Mouse (Mus musculus): Measurements from ENCODE around the gene Zfp423. TPM values are rescaled to one million over a fixed set of nuclear protein-coding genes. Genes with fewer than 3 reads are reported as not detected.

The Zfp423 gene
- polyA plus RNA-seq, 1 experiment from 2014 or later = 36.6 TPM

DNA sequence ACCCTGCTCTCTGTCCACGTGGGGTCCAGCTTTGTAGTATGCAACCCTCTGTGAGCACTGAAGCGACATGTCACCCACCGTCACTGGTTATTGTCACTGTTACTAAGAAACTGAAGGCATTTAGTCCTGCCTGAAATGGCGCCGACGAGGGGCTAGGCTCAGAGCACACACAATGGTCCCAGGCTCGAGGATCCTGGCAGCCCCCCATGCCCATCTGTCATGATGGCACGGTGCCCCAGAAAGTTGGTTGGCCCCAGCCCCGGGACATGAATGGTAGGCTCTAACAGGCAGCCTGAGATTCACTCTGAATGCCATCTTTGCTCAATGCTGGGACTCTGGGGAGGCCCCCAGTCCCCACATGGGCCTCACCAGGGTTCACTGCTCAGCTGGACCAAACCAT lies 284.0 kb downstream of the Zfp423 start:
- 61% methylated on average over 9 of the region's 9 CpGs for WGBS
- H3K4me3 ChIP-seq (replicated peaks) = no peak overlapping the region
- H3K9me3 ChIP-seq = peaks cover 3% of the 10 kb centered on the region; the same call in 1 of the 2 replicates
- H3K27me3 ChIP-seq = no peaks in the 10 kb centered on the region
- H3K36me3 ChIP-seq (replicated peaks) = peaks cover 13% of the 10 kb centered on the region
- no peak overlapping the region for H3K9ac ChIP-seq
- H3K4me2 ChIP-seq = no peak overlapping the region
- H3K27ac ChIP-seq = peak overlapping the region; percentile 57
- peak; percentile 56; the same call in 1 of the 2 replicates for ATAC-seq (ENCODE audit: low FRiP score)
- H3K4me1 ChIP-seq = peaks cover 16% of the 10 kb centered on the region

- no peak for ATAC-seq (ENCODE audit: low FRiP score)
- Histone ChIP-seq H3K27me3 (no peaks in the 10 kb centered on the region), H3K4me2 (no peak overlapping the region), H3K27ac (no peak overlapping the region), H3K9me3 (peaks cover 3% of the 10 kb centered on the region; the same call in 1 of the 2 replicates), H3K9ac (no peak overlapping the region), H3K36me3 (replicated peaks) (peaks cover 8% of the 10 kb centered on the region), H3K4me1 (peaks cover 8% of the 10 kb centered on the region), H3K4me3 (replicated peaks) (no peak overlapping the region)
- 78% methylated on average over 7 of the region's 7 CpGs for WGBS
Observed at GRCm38 (mm10) chr8:87674157-87674556, 285.2 kb downstream of the Zfp423 start.

- Histone ChIP-seq H3K4me3 (replicated peaks) (no peak overlapping the region), H3K9ac (no peak overlapping the region), H3K4me2 (no peak overlapping the region), H3K27ac (peak overlapping the region; percentile 42; the same call in 1 of the 2 replicates), H3K27me3 (no peaks in the 10 kb centered on the region), H3K9me3 (no peaks in the 10 kb centered on the region), H3K36me3 (replicated peaks) (no peaks in the 10 kb centered on the region; the same call in none of the 2 replicates), H3K4me1 (peaks cover 26% of the 10 kb centered on the region)
- no peak for ATAC-seq (ENCODE audit: low FRiP score)
- 84% methylated on average over 2 of the region's 2 CpGs for WGBS
Observed at GRCm38 (mm10) chr8:87672214-87672613, 287.2 kb downstream of the Zfp423 start.

DNA sequence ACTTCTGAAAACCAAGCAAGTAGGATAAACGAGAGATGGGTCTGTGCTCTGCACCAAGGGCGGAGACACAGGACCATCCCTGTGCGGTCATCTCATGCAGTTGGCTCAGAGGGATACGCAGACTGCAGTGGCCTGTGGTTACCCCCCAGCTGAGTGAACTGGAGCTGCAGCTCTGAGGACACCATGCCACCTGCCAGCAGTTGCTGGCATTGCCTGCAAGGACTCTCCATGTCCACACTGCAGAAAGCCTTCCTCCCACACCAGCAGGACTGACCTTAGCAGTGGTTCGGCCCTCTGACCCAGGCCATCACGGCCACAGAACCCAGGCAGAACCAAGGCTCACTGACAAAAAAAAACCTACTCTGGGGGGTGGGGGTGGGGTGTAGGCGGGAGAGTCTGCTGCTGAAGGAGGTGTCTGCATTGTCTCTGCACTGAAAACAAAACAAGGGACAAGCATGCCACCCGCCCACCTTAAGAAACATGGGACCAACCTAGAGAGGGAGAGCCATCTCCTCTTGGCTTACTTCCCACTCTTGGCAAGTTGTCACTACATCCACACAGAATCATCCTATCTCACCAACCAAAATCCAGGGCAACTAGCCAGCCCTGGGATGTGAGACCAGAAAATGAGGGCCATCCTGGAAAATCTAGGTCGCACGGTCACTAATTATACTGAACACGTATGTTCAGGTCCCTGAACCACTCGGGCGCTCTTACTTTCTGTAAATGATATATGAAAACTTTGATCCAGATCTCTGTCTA lies 288.0 kb downstream of the Zfp423 start:
- WGBS = 82% methylated on average over 13 of the region's 13 CpGs

DNA sequence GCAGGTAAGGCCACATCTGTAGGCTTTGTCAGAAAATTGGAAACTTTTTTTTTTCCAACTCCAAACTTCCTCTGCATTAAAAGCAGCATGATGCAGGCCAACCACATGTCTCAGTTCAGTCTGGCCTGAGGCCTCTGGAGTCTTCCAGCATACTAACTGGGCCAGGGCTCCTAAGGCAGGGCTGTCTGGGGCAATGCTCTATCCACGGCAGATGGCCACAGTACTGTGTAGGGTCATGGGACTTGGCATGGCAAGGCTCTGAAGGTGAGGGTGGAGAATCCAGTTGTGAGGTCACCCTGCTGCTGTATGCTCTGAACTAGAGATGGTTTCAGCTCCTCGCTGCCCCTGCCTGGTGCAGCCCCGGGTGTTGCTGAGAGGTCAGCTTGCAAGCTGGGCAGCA lies 289.2 kb downstream of the Zfp423 start:
- Histone ChIP-seq H3K4me2 (no peak overlapping the region), H3K4me1 (peaks cover 24% of the 10 kb centered on the region), H3K36me3 (replicated peaks) (peaks cover 5% of the 10 kb centered on the region), H3K9me3 (no peaks in the 10 kb centered on the region), H3K4me3 (replicated peaks) (no peak overlapping the region), H3K27ac (no peak overlapping the region), H3K27me3 (0 out of 2 replicates have a peak, but pooled peaks cover 3% of the 10 kb centered on the region), H3K9ac (no peak overlapping the region)
- WGBS = 92% methylated on average over 3 of the region's 3 CpGs
- ATAC-seq (ENCODE audit: low FRiP score) = no peak

More for the DNA sequence above, 288.0 kb downstream of the Zfp423 start:
- no peak overlapping the region; the same call in 1 of the 2 replicates for H3K27ac ChIP-seq
- no peaks in the 10 kb centered on the region for H3K27me3 ChIP-seq
- H3K9me3 ChIP-seq = no peaks in the 10 kb centered on the region
- peaks cover 28% of the 10 kb centered on the region for H3K4me1 ChIP-seq
- no peak overlapping the region for H3K4me2 ChIP-seq
- H3K4me3 ChIP-seq (replicated peaks) = no peak overlapping the region
- no peak overlapping the region for H3K9ac ChIP-seq
- ATAC-seq (ENCODE audit: low FRiP score) = no peak
- H3K36me3 ChIP-seq (replicated peaks) = no peaks in the 10 kb centered on the region; the same call in none of the 2 replicates

DNA sequence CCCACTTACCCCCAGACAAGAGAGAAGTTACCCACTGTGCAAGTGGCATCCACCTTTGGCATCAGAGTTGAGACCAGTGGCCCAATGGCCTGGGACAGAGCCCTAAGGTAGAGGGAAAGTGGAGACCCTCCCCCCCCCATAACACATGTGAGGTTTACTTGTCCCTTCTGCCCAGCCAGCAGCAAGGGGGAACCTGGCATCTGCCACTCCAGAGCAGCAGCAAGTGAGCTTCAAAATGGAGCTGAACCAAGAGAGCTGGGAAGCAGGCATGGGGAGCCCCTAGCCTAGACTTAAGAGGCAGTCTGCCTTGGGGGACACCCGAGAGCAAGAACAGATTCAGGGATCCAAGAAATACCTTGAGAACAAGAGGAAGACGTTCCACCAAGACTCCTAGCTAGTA lies 290.7 kb downstream of the Zfp423 start:
- Histone ChIP-seq H3K9ac (no peak overlapping the region), H3K4me3 (replicated peaks) (no peak overlapping the region), H3K27ac (peak overlapping the region; percentile 74), H3K9me3 (no peaks in the 10 kb centered on the region), H3K27me3 (peaks cover 6% of the 10 kb centered on the region; the same call in 1 of the 2 replicates), H3K4me2 (no peak overlapping the region), H3K4me1 (peaks cover 28% of the 10 kb centered on the region), H3K36me3 (replicated peaks) (peaks cover 5% of the 10 kb centered on the region)
- 0 out of 2 replicates have a peak, but pooled peaks have one; percentile 3 for ATAC-seq (ENCODE audit: low FRiP score)
- 97% methylated on average over 2 of the region's 2 CpGs for WGBS

- Histone ChIP-seq H3K9ac (no peak overlapping the region), H3K4me3 (replicated peaks) (no peak overlapping the region), H3K27ac (peak overlapping the region; percentile 74), H3K9me3 (no peaks in the 10 kb centered on the region), H3K4me1 (peaks cover 34% of the 10 kb centered on the region), H3K27me3 (peaks cover 6% of the 10 kb centered on the region; the same call in 1 of the 2 replicates), H3K36me3 (replicated peaks) (peaks cover 5% of the 10 kb centered on the region), H3K4me2 (no peak overlapping the region)
- peak; percentile 54; the same call in 1 of the 2 replicates for ATAC-seq (ENCODE audit: low FRiP score)
- 73% methylated on average over 26 of the region's 26 CpGs for WGBS
Observed at GRCm38 (mm10) chr8:87667914-87668643, 291.3 kb downstream of the Zfp423 start.

GRCm38 (mm10) chr8:87667297-87667696 lies 292.1 kb downstream of the Zfp423 start:
- Histone ChIP-seq H3K4me1 (peaks cover 42% of the 10 kb centered on the region), H3K36me3 (replicated peaks) (peaks cover 5% of the 10 kb centered on the region), H3K27me3 (peaks cover 6% of the 10 kb centered on the region; the same call in 1 of the 2 replicates), H3K4me2 (no peak overlapping the region), H3K27ac (peak overlapping the region; percentile 74), H3K4me3 (replicated peaks) (no peak overlapping the region), H3K9me3 (no peaks in the 10 kb centered on the region), H3K9ac (no peak overlapping the region)
- 88% methylated on average over 6 of the region's 6 CpGs for WGBS
- ATAC-seq (ENCODE audit: low FRiP score) = no peak

- Histone ChIP-seq H3K27me3 (peaks cover 20% of the 10 kb centered on the region), H3K9ac (no peak overlapping the region), H3K4me1 (peaks cover 60% of the 10 kb centered on the region), H3K36me3 (replicated peaks) (peaks cover 5% of the 10 kb centered on the region), H3K9me3 (no peaks in the 10 kb centered on the region), H3K4me2 (no peak overlapping the region), H3K27ac (no peak overlapping the region), H3K4me3 (replicated peaks) (no peak overlapping the region)
- ATAC-seq (ENCODE audit: low FRiP score) = no peak
- 90% methylated on average over 8 of the region's 8 CpGs for WGBS
Observed at GRCm38 (mm10) chr8:87665337-87665736, 294.1 kb downstream of the Zfp423 start.

- no peak for ATAC-seq (ENCODE audit: low FRiP score)
- H3K4me1 ChIP-seq = peaks cover 72% of the 10 kb centered on the region
- WGBS = 86% methylated on average over 2 of the region's 2 CpGs
Observed at GRCm38 (mm10) chr8:87664217-87664509, 295.2 kb downstream of the Zfp423 start.

DNA sequence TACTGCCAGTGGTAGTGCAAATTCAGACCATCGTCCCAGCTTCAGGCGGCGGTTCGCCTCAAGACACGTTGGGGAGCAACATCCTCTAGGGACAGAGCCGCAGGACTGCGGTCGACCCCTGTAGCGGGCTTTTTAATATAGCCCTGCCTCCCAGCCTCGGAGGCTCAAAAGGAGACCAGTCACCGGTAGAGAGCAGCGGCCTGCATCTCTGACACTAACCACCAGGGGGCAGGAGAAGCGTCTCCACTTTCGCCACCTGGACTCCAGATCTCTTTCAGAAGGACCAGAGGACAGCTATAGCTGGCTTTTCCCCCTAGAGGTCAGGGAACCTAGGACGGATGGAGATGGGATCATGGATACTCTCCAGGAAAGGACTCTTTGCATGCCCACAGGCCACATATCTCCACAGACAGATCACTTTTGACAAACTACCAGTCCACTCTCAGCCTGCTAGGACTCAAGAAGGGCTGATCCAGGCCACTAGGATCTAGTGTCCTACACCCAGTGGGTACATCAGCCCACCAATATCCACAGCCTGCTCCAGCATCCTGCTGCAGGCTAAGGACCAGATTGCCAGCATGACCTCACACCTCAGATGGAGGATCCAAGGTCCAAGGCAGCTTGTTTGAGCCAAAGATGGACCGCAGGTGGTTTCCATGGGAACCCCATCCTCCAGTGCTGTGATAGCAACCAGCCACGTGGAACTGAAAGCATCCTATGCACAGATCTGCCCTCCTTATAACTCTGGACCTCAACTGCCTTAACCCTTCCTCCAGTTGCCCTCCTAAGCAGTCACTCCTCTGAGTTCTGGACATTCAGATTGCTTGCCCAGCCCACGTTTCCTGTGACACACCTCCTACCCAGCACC lies 295.8 kb downstream of the Zfp423 start:
- Histone ChIP-seq H3K27ac (peak overlapping the region; percentile 83), H3K9ac (peak overlapping the region; percentile 56), H3K27me3 (peaks cover 33% of the 10 kb centered on the region), H3K36me3 (replicated peaks) (peaks cover 5% of the 10 kb centered on the region), H3K4me2 (peak overlapping the region; percentile 59), H3K4me1 (peaks cover 69% of the 10 kb centered on the region), H3K4me3 (replicated peaks) (peak overlapping the region; percentile 30), H3K9me3 (no peaks in the 10 kb centered on the region)
- 13% methylated on average over 18 of the region's 18 CpGs for WGBS
- peak; percentile 21 for ATAC-seq (ENCODE audit: low FRiP score)

More at GRCm38 (mm10) chr8:87664217-87664509, 295.2 kb downstream of the Zfp423 start:
- H3K27me3 ChIP-seq = peaks cover 30% of the 10 kb centered on the region
- no peak overlapping the region for H3K4me3 ChIP-seq (replicated peaks)
- H3K9ac ChIP-seq = no peak overlapping the region
- H3K36me3 ChIP-seq (replicated peaks) = peaks cover 5% of the 10 kb centered on the region
- H3K4me2 ChIP-seq = no peak overlapping the region
- H3K27ac ChIP-seq = peak overlapping the region; percentile 42; the same call in 1 of the 2 replicates
- H3K9me3 ChIP-seq = no peaks in the 10 kb centered on the region

All from forebrain, embryonic 12.5 days (tissue).